Mouse (Mus musculus) embryonic facial prominence, embryonic 13.5 days (tissue): Measurements from ENCODE around the gene Gm49405. TPM values are rescaled to one million over a fixed set of nuclear protein-coding genes. Genes with fewer than 3 reads are reported as not detected.
"Not testable (repeated sequence)": the region's sequence is repeated elsewhere in the genome, so short reads cannot be mapped to it uniquely, and the experiment has no call there.

Experiments
- ATAC-seq: fragments of 200-750 bp; cut with Nextera tagmentation; 2 replicates; pipeline ENCODE4 v1.8.0; 2017; ENCODE audit warnings: low read depth; ENCODE audit not compliant: insufficient number of reproducible peaks, insufficient read depth, low FRiP score, low TSS enrichment
- H3K27ac ChIP-seq: fragments of 300-500 bp; sonication (generic); 2 replicates; pipeline ENCODE4 v1.5.1; 2015; ENCODE audit warnings: moderate library complexity, mild to moderate bottlenecking, inconsistent platforms
- H3K27me3 ChIP-seq: fragments of 300-500 bp; sonication (generic); 2 replicates; pipeline ENCODE4 v1.6.1; 2015; ENCODE audit warnings: mild to moderate bottlenecking, inconsistent platforms
- H3K36me3 ChIP-seq: fragments of 300-500 bp; sonication (generic); 2 replicates; pipeline ENCODE4 v1.6.1; 2015; ENCODE audit warnings: mild to moderate bottlenecking, inconsistent platforms
- H3K4me1 ChIP-seq: fragments of 300-500 bp; sonication (generic); 2 replicates; pipeline ENCODE4 v1.6.1; 2015; ENCODE audit warnings: inconsistent platforms
- H3K4me2 ChIP-seq: fragments of 300-500 bp; sonication (generic); 2 replicates; pipeline ENCODE4 v1.6.1; 2015; ENCODE audit warnings: moderate library complexity, mild to moderate bottlenecking, inconsistent platforms
- H3K4me3 ChIP-seq: fragments of 300-500 bp; sonication (generic); 2 replicates; pipeline ENCODE4 v1.5.1; 2015; ENCODE audit warnings: mild to moderate bottlenecking, inconsistent platforms
- H3K9ac ChIP-seq: fragments of 300-500 bp; sonication (generic); 2 replicates; pipeline ENCODE4 v1.6.1; 2015; ENCODE audit warnings: mild to moderate bottlenecking, inconsistent platforms
- H3K9me3 ChIP-seq: fragments of 300-500 bp; sonication (generic); 2 replicates; pipeline ENCODE4 v1.6.1; 2016; ENCODE audit warnings: inconsistent platforms
- WGBS: fragments of 180-500 bp; shearing (Covaris S2); methylation state at CpG from one replicate; pipeline ENCODE4 v1.1.7; 2015; ENCODE audit warnings: mixed read lengths; 5-methylcytosine and 5-hydroxymethylcytosine counted together
- polyA plus RNA-seq: library from polyadenylated mRNA; unstranded; fragments of >200 nt; fragmentation: Nextera tagmentation; extraction: Ambion mirVana; gene quantifications from 2 replicates; pipeline ENCODE4 v1.2.1, GENCODE M21; 2015

Gene Gm49405
- 5.6 and 6.5 TPM in 2 replicates for polyA plus RNA-seq

GRCm38 (mm10) chr19:4000119-4000900 lies at the start of gene Gm49405, which contains the start of gene Nudt8:
Gene Gm49405, plus strand, starts transcription at chr19:4000626.
Gene Nudt8, plus strand, starts transcription at chr19:4000580.
- Histone ChIP-seq H3K36me3 (peaks cover 11% of the 10 kb centered on the region), H3K4me2 (peak within 1 kb of the TSS; percentile 87), H3K27ac (peak within 1 kb of the TSS; percentile 94), H3K27me3 (no peaks in the 10 kb centered on the region), H3K9me3 (no peaks in the 10 kb centered on the region), H3K4me3 (peak within 1 kb of the TSS; percentile 76), H3K4me1 (peaks cover 22% of the 10 kb centered on the region), H3K9ac (peak within 1 kb of the TSS; percentile 95)
- ATAC-seq, result peak; percentile 86
- under 1% methylated on average over 64 of the region's 64 CpGs for WGBS

GRCm38 (mm10) chr19:3951461-3951860 lies 49.0 kb upstream of the Gm49405 start:
- Histone ChIP-seq H3K36me3 (no peaks in the 10 kb centered on the region), H3K4me1 (no peaks in the 10 kb centered on the region), H3K9ac (no peak overlapping the region), H3K4me3 (no peak overlapping the region), H3K27me3 (no peaks in the 10 kb centered on the region), H3K4me2 (no peak overlapping the region), H3K27ac (no peak overlapping the region), H3K9me3 (no peaks in the 10 kb centered on the region)
- ATAC-seq, result no peak

DNA sequence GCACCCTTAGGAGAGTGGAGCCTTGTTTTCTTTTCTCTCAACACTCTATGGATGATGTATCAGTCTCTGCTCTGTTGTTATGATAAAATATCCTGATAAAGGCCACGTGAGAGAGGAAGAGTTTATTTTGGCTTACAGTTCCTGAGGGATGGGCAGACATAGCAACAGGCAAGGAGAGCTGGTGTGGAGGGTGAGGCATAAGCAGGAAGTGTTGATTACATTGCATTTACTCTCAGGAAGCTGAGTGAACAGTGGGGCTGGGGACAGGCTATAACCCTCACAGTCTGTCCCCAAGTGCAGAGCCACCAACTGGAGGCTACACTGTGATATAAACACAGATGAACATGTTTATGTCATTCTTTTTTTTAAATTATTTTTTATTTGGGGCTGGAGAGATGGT lies 48.3 kb upstream of the Gm49405 start:
- Histone ChIP-seq H3K4me1 (no peaks in the 10 kb centered on the region), H3K27me3 (no peaks in the 10 kb centered on the region), H3K9me3 (no peaks in the 10 kb centered on the region), H3K4me2 (no peak overlapping the region), H3K36me3 (no peaks in the 10 kb centered on the region), H3K27ac (no peak overlapping the region), H3K9ac (no peak overlapping the region), H3K4me3 (no peak overlapping the region)
- no peak for ATAC-seq
- WGBS, result 50% methylated on average over 1 of the region's 1 CpGs

DNA sequence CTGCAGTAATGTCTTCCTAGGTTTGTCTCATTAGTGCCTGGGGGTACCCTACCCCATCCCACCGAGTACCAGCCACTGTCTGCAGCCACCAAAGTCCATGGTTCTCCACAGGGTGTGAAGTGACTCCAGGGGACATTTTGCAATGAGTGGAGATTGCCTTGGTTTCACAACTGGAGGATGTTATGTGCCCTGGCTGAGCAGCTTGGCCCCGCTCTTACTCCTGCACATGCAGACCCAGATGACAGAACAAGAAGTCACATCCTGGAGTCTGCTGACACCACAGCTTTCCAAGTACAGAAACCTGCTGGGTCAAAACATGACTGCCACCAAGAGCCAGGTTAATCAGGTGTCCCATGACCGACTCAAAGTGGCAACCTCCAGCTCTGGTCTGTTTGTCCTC lies 45.4 kb upstream of the Gm49405 start:
- Histone ChIP-seq H3K4me3 (no peak overlapping the region), H3K4me1 (no peaks in the 10 kb centered on the region), H3K4me2 (no peak overlapping the region), H3K9me3 (no peaks in the 10 kb centered on the region), H3K27ac (no peak overlapping the region), H3K9ac (no peak overlapping the region), H3K27me3 (no peaks in the 10 kb centered on the region), H3K36me3 (no peaks in the 10 kb centered on the region)
- no peak for ATAC-seq
- WGBS, result 78% methylated on average over 3 of the region's 3 CpGs

GRCm38 (mm10) chr19:3955804-3956203 lies 44.6 kb upstream of the Gm49405 start:
- Histone ChIP-seq H3K9me3 (no peaks in the 10 kb centered on the region), H3K4me2 (no peak overlapping the region), H3K27ac (no peak overlapping the region), H3K9ac (no peak overlapping the region), H3K4me3 (no peak overlapping the region), H3K36me3 (no peaks in the 10 kb centered on the region), H3K27me3 (no peaks in the 10 kb centered on the region), H3K4me1 (no peaks in the 10 kb centered on the region)
- no peak for ATAC-seq
- WGBS, result 51% methylated on average over 4 of the region's 4 CpGs

- H3K4me1 ChIP-seq, H3K4me3 ChIP-seq, H3K9ac ChIP-seq, H3K9me3 ChIP-seq, H3K36me3 ChIP-seq, H3K27ac ChIP-seq, H3K4me2 ChIP-seq, H3K27me3 ChIP-seq: not testable (repeated sequence)
- WGBS, result 68% methylated on average over 5 of the region's 5 CpGs
- 0 out of 2 replicates have a peak, but pooled peaks have one; percentile 18 for ATAC-seq
These were observed 43.0 kb upstream of the Gm49405 start for GRCm38 (mm10) chr19:3957296-3958036.

DNA sequence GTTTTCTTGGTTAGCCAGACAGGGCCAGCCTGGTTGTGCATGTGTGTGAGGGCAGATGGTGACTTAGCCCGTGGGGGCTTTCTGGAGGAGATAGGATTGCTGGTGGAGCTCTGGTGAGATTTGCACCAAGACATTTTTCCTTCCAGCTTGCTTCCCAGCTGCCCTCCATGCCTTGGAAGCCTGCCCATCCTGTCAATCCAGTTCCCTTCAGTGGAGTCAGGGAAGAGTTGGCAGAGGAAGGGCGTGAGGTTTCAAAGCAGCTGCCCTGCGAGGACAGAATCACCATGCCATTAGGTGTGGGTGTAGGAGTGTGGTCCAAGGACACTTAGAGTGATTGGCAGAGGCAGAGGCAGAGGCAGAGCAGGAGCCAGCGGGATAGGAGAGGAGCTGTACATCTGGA lies 42.0 kb upstream of the Gm49405 start, which contains the start of gene Aldh3b3:
Gene Aldh3b3, plus strand, starts transcription at position 176 of the 400 bp plus-strand sequence.
- no peaks in the 10 kb centered on the region for H3K36me3 ChIP-seq
- no peak within 1 kb of the TSS for H3K4me2 ChIP-seq
- WGBS, result 70% methylated on average over 4 of the region's 4 CpGs
- H3K9me3 ChIP-seq, result no peaks in the 10 kb centered on the region
- no peak for ATAC-seq
- no peaks in the 10 kb centered on the region for H3K27me3 ChIP-seq
- no peak within 1 kb of the TSS for H3K4me3 ChIP-seq
- H3K27ac ChIP-seq, result no peak within 1 kb of the TSS
- no peaks in the 10 kb centered on the region for H3K4me1 ChIP-seq
- H3K9ac ChIP-seq, result no peak within 1 kb of the TSS

GRCm38 (mm10) chr19:3959030-3959429 lies 41.4 kb upstream of the Gm49405 start:
- Histone ChIP-seq H3K27me3 (no peaks in the 10 kb centered on the region), H3K4me3 (no peak overlapping the region), H3K4me2 (no peak overlapping the region), H3K9me3 (no peaks in the 10 kb centered on the region), H3K9ac (no peak overlapping the region), H3K27ac (no peak overlapping the region), H3K4me1 (no peaks in the 10 kb centered on the region), H3K36me3 (no peaks in the 10 kb centered on the region)
- no peak for ATAC-seq

- WGBS, result 70% methylated on average over 5 of the region's 5 CpGs
- Histone ChIP-seq H3K36me3 (no peaks in the 10 kb centered on the region), H3K4me2 (no peak overlapping the region), H3K4me1 (no peaks in the 10 kb centered on the region), H3K27ac (no peak overlapping the region), H3K9me3 (no peaks in the 10 kb centered on the region), H3K27me3 (no peaks in the 10 kb centered on the region), H3K4me3 (no peak overlapping the region), H3K9ac (no peak overlapping the region)
- no peak for ATAC-seq
These were observed 40.2 kb upstream of the Gm49405 start for GRCm38 (mm10) chr19:3960211-3960610.

- not testable (repeated sequence) for H3K4me3 ChIP-seq, H3K9ac ChIP-seq, H3K4me2 ChIP-seq, H3K27ac ChIP-seq, H3K9me3 ChIP-seq, H3K4me1 ChIP-seq, H3K27me3 ChIP-seq, H3K36me3 ChIP-seq, ATAC-seq
- 69% methylated on average over 6 of the region's 6 CpGs for WGBS
These were observed 38.6 kb upstream of the Gm49405 start for GRCm38 (mm10) chr19:3961805-3962204.

GRCm38 (mm10) chr19:3962469-3962868 lies 38.0 kb upstream of the Gm49405 start:
- Histone ChIP-seq H3K36me3 (no peaks in the 10 kb centered on the region), H3K4me2 (no peak overlapping the region), H3K27me3 (no peaks in the 10 kb centered on the region), H3K27ac (no peak overlapping the region), H3K4me3 (no peak overlapping the region), H3K9ac (no peak overlapping the region), H3K4me1 (no peaks in the 10 kb centered on the region), H3K9me3 (no peaks in the 10 kb centered on the region)
- no peak for ATAC-seq
- 12% methylated on average over 2 of the region's 2 CpGs for WGBS

- Histone ChIP-seq H3K4me2 (no peak overlapping the region), H3K9me3 (no peaks in the 10 kb centered on the region), H3K36me3 (no peaks in the 10 kb centered on the region), H3K4me3 (no peak overlapping the region), H3K27me3 (no peaks in the 10 kb centered on the region), H3K4me1 (peaks cover 4% of the 10 kb centered on the region; the same call in 1 of the 2 replicates), H3K9ac (no peak overlapping the region), H3K27ac (no peak overlapping the region)
- 71% methylated on average over 4 of the region's 4 CpGs for WGBS
- ATAC-seq, result no peak
These were observed 36.4 kb upstream of the Gm49405 start for GRCm38 (mm10) chr19:3964030-3964429.
